Mouse (Mus musculus): ENCODE data around the gene Mslnl. TPM values are rescaled to one million over a fixed set of nuclear protein-coding genes. Genes with fewer than 3 reads are reported as not detected.

Gene Mslnl
- polyA plus RNA-seq, 1 experiment from 2014 or later: 1.9 TPM

DNA sequence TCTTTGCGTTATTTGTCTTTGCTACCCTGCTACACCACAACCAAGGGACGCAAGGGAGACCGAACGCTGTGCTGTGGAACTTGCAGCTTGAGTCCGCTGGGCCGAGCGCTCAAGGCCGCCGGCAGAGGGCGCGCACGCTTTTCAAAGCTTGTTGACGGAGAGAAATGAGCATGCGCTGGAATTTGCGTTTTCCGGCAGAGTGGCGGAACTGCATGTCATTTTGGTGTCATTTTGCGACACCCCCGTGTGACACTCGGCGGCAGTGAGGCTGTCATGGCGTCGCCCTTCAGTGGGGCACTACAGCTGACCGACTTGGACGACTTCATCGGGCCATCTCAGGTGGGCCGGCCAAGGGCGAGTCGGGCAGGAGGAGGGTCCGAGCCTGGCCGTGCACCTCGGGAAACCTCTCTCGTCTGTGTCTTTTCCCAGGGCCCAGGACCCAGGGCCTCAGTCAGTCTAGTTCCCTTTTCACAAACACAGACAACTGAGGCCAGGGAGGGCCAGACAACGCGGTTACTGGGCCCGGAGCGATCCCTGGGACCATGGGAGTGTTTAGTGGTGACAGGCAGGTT lies 37.8 kb downstream of the Mslnl start, which contains the start of gene Narfl:
Gene Narfl (plus strand): TSS at position 228 of the 572 bp plus-strand sequence.
- DNase-seq (ENCODE audit: low spot score) (peak; percentile 97), ATAC-seq (peak; percentile 93)
- Histone ChIP-seq H3K27ac (ENCODE audit: low read length) (no peak within 1 kb of the TSS), H3K4me2 (replicated peaks; ENCODE audit: low read depth, low read length) (peak within 1 kb of the TSS; percentile 84), H3K4me3 (ENCODE audit: low read depth, low read length) (peak within 1 kb of the TSS; percentile 71), H3K36me3 (ENCODE audit: insufficient read depth, low read length) (no peaks in the 10 kb centered on the region), H3K9me3 (ENCODE audit: low read length) (no peaks in the 10 kb centered on the region), H3K4me1 (ENCODE audit: insufficient read depth, low read depth, low read length) (peaks cover 4% of the 10 kb centered on the region), H3K27me3 (replicated peaks; ENCODE audit: insufficient read depth, low read length) (no peaks in the 10 kb centered on the region), H3K9ac (replicated peaks; ENCODE audit: low read depth) (peak within 1 kb of the TSS; percentile 91)
- under 1% methylated on average over 37 of the region's 37 CpGs for WGBS
- TF ChIP-seq CTCF (IDR thresholded peaks at IDR 0.05) (peak; percentile 98), EP300 (IDR thresholded peaks at IDR 0.05) (no peak)

GRCm38 (mm10) chr17:25775318-25776062 lies 39.6 kb downstream of the Mslnl start:
- no peak for ATAC-seq
- 72% methylated on average over 10 of the region's 10 CpGs for WGBS
- no peak overlapping the region for H3K9ac ChIP-seq (replicated peaks; ENCODE audit: low read depth)

GRCm38 (mm10) chr17:25777948-25778347 lies 42.1 kb downstream of the Mslnl start:
- Histone ChIP-seq H3K27me3 (replicated peaks; ENCODE audit: insufficient read depth, low read length) (no peaks in the 10 kb centered on the region), H3K9me3 (ENCODE audit: low read length) (no peaks in the 10 kb centered on the region), H3K27ac (ENCODE audit: low read length) (no peak overlapping the region), H3K9ac (replicated peaks; ENCODE audit: low read depth) (no peak overlapping the region), H3K4me3 (ENCODE audit: low read depth, low read length) (no peak overlapping the region), H3K4me2 (replicated peaks; ENCODE audit: low read depth, low read length) (no peak overlapping the region), H3K4me1 (ENCODE audit: insufficient read depth, low read depth, low read length) (peaks cover 4% of the 10 kb centered on the region), H3K36me3 (ENCODE audit: insufficient read depth, low read length) (peaks cover 15% of the 10 kb centered on the region)
- ATAC-seq (no peak), DNase-seq (ENCODE audit: low spot score) (no peak)
- WGBS: 97% methylated on average over 5 of the region's 5 CpGs
- TF ChIP-seq EP300 (IDR thresholded peaks at IDR 0.05): no peak

More at GRCm38 (mm10) chr17:25775318-25776062, 39.6 kb downstream of the Mslnl start:
- no peaks in the 10 kb centered on the region for H3K27me3 ChIP-seq (replicated peaks; ENCODE audit: insufficient read depth, low read length)
- TF ChIP-seq EP300 (IDR thresholded peaks at IDR 0.05): no peak
- no peak for TF ChIP-seq CTCF (IDR thresholded peaks at IDR 0.05)
- no peaks in the 10 kb centered on the region for H3K9me3 ChIP-seq (ENCODE audit: low read length)
- peaks cover 4% of the 10 kb centered on the region for H3K4me1 ChIP-seq (ENCODE audit: insufficient read depth, low read depth, low read length)
- DNase-seq (ENCODE audit: low spot score): no peak
- H3K4me2 ChIP-seq (replicated peaks; ENCODE audit: low read depth, low read length): no peak overlapping the region
- H3K4me3 ChIP-seq (ENCODE audit: low read depth, low read length): no peak overlapping the region
- H3K36me3 ChIP-seq (ENCODE audit: insufficient read depth, low read length): 0 out of 2 replicates have a peak, but pooled peaks cover 4% of the 10 kb centered on the region
- no peak overlapping the region for H3K27ac ChIP-seq (ENCODE audit: low read length)

GRCm38 (mm10) chr17:25781339-25781738 lies 45.5 kb downstream of the Mslnl start:
- no peak overlapping the region for H3K27ac ChIP-seq (ENCODE audit: low read length)
- H3K9me3 ChIP-seq (ENCODE audit: low read length): no peaks in the 10 kb centered on the region
- no peak for TF ChIP-seq CTCF (IDR thresholded peaks at IDR 0.05)
- TF ChIP-seq EP300 (IDR thresholded peaks at IDR 0.05): no peak
- no peaks in the 10 kb centered on the region for H3K27me3 ChIP-seq (replicated peaks; ENCODE audit: insufficient read depth, low read length)
- no peak overlapping the region for H3K9ac ChIP-seq (replicated peaks; ENCODE audit: low read depth)
- peaks cover 8% of the 10 kb centered on the region; the same call in 1 of the 2 replicates for H3K4me1 ChIP-seq (ENCODE audit: insufficient read depth, low read depth, low read length)
- peaks cover 15% of the 10 kb centered on the region for H3K36me3 ChIP-seq (ENCODE audit: insufficient read depth, low read length)
- H3K4me3 ChIP-seq (ENCODE audit: low read depth, low read length): no peak overlapping the region
- no peak overlapping the region for H3K4me2 ChIP-seq (replicated peaks; ENCODE audit: low read depth, low read length)
- DNase-seq (ENCODE audit: low spot score) (no peak), ATAC-seq (no peak)
- WGBS: 71% methylated on average over 6 of the region's 6 CpGs

- no peak for ATAC-seq
- peaks cover 8% of the 10 kb centered on the region; the same call in 1 of the 2 replicates for H3K4me1 ChIP-seq (ENCODE audit: insufficient read depth, low read depth, low read length)
- no peaks in the 10 kb centered on the region for H3K9me3 ChIP-seq (ENCODE audit: low read length)
- H3K4me3 ChIP-seq (ENCODE audit: low read depth, low read length): no peak overlapping the region
- no peak overlapping the region for H3K4me2 ChIP-seq (replicated peaks; ENCODE audit: low read depth, low read length)
- DNase-seq (ENCODE audit: low spot score): no peak
- TF ChIP-seq CTCF (IDR thresholded peaks at IDR 0.05): no peak
- TF ChIP-seq EP300 (IDR thresholded peaks at IDR 0.05): no peak
- H3K27ac ChIP-seq (ENCODE audit: low read length): no peak overlapping the region
- no peak overlapping the region for H3K9ac ChIP-seq (replicated peaks; ENCODE audit: low read depth)
- peaks cover 15% of the 10 kb centered on the region for H3K36me3 ChIP-seq (ENCODE audit: insufficient read depth, low read length)
- H3K27me3 ChIP-seq (replicated peaks; ENCODE audit: insufficient read depth, low read length): no peaks in the 10 kb centered on the region
- WGBS: 67% methylated on average over 7 of the region's 7 CpGs
Observed at GRCm38 (mm10) chr17:25783086-25783485, 47.2 kb downstream of the Mslnl start.

DNA sequence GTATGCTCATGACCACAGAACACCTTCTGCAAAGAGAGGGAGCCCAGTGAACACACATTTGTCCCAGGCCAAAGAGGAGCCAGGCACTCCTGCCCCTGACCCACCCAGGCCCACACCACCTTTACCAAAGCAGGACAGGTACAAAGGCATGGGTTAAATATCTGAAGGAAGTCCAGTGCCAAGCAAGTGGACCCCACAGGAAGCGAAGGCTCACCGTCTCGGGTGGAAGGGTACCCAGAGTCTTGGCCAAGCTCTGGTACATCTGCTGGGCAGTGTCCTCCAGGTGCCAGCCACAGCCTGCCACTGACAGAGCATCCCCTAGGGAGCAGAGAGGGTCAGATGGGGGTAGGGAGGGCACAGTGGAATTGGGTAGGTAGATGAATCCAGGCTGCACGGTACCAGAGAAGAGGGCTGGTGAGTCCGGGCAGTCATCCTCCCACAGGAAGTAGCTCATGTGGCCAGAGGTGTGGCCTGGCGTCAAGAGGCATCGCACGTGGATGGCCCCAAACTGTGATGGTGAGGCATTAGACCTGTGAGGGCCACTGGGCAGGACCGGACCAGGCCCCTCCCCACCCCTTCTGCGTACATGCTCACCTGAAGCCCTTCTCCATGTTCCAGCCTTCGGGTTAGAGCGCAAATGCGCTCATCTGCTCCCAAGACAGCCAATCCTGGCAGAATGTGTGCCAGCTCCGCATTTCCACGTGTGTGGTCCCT lies 48.2 kb downstream of the Mslnl start:
- H3K9ac ChIP-seq (replicated peaks; ENCODE audit: low read depth): no peak overlapping the region
- no peak for DNase-seq (ENCODE audit: low spot score)
- peaks cover 8% of the 10 kb centered on the region; the same call in 1 of the 2 replicates for H3K4me1 ChIP-seq (ENCODE audit: insufficient read depth, low read depth, low read length)
- H3K27ac ChIP-seq (ENCODE audit: low read length): no peak overlapping the region
- no peak overlapping the region; the same call in 1 of the 2 replicates for H3K4me2 ChIP-seq (replicated peaks; ENCODE audit: low read depth, low read length)
- peaks cover 15% of the 10 kb centered on the region for H3K36me3 ChIP-seq (ENCODE audit: insufficient read depth, low read length)
- ATAC-seq: no peak
- TF ChIP-seq EP300 (IDR thresholded peaks at IDR 0.05) (no peak), CTCF (IDR thresholded peaks at IDR 0.05) (no peak)
- no peaks in the 10 kb centered on the region for H3K9me3 ChIP-seq (ENCODE audit: low read length)
- no peaks in the 10 kb centered on the region for H3K27me3 ChIP-seq (replicated peaks; ENCODE audit: insufficient read depth, low read length)
- 62% methylated on average over 15 of the region's 15 CpGs for WGBS
- H3K4me3 ChIP-seq (ENCODE audit: low read depth, low read length): no peak overlapping the region
